Mouse (Mus musculus): ENCODE measurements around the gene Gm21103. TPM values are rescaled to one million over a fixed set of nuclear protein-coding genes. Genes with fewer than 3 reads are reported as not detected.
A peak's percentile ranks its signal among the peaks of the same experiment; 100 is the strongest.
"Not testable (repeated sequence)": the region's sequence is repeated elsewhere in the genome, so short reads cannot be mapped to it uniquely, and the experiment has no call there.

Gene Gm21103
- not detected in 2 replicates for total RNA-seq (2021)
- long read RNA-seq = 0 reads

- DNase-seq = not testable (repeated sequence)
Observed at GRCm38 (mm10) chr14:6304743-6305142, at the start of gene Gm21103. Gene Gm21103, minus strand, starts transcription at chr14:6304843.

- not testable (repeated sequence) for DNase-seq
Observed at GRCm38 (mm10) chr14:6343578-6343977, 38.9 kb upstream of the Gm21103 start, which contains the start of gene Gm3618. Gene Gm3618, minus strand, starts transcription at chr14:6343678.

- DNase-seq = peak; percentile 22
Observed at GRCm38 (mm10) chr14:6286931-6287715, 17.5 kb downstream of the Gm21103 start, which contains the start of gene Gm3411. Gene Gm3411, minus strand, starts transcription at chr14:6287250.

Other genes starting within 250 kb of the Gm21103 start
- gene Gm6337, start 246.6 kb downstream of the Gm21103 start, total RNA-seq (2021) = not detected in 2 replicates
- gene Gm8206, start 210.9 kb downstream of the Gm21103 start, total RNA-seq (2021) = not detected in 2 replicates
- 0.64 TPM in 1 of 2 replicates, not detected in the other for gene Gm3468, start 196.2 kb downstream of the Gm21103 start, total RNA-seq (2021)
- gene Gm3476, start 179.0 kb downstream of the Gm21103 start, total RNA-seq (2021) = not detected in 2 replicates
- gene Gm21560, start 85.6 kb downstream of the Gm21103 start, total RNA-seq (2021) = 0.18 TPM in 1 of 2 replicates, not detected in the other
- gene Gm3411, start 17.6 kb downstream of the Gm21103 start, total RNA-seq (2021) = 0.24 TPM in 1 of 2 replicates, not detected in the other
- gene Gm3618, start 38.8 kb upstream of the Gm21103 start, total RNA-seq (2021) = not detected in 2 replicates
- gene Gm16440, start 85.5 kb upstream of the Gm21103 start, total RNA-seq (2021) = not detected in 2 replicates
- gene Gm3591, start 107.6 kb upstream of the Gm21103 start, total RNA-seq (2021) = not detected in 2 replicates
- gene Gm3594, start 139.8 kb upstream of the Gm21103 start, total RNA-seq (2021) = not detected in 2 replicates
- not detected in 2 replicates for gene Gm8356, start 232.4 kb upstream of the Gm21103 start, total RNA-seq (2021)

Measured in adrenal gland, postnatal 25 days (tissue).